Mouse (Mus musculus): ENCODE results near the gene Trmt2a. TPM values are rescaled to one million over a fixed set of nuclear protein-coding genes. Genes with fewer than 3 reads are reported as not detected.
A peak's percentile ranks its signal among the peaks of the same experiment; 100 is the strongest.

The Trmt2a gene
- total RNA-seq, 2 experiments from 2014 or later, result 24.1 to 30.6 TPM

- intact Hi-C loops (cut with DNase I), result no loop called here
- DNase-seq, result no peak
Measured at GRCm38 (mm10) chr16:18230617-18231016, 17.9 kb upstream of the Trmt2a start.

GRCm38 (mm10) chr16:18231047-18231446 is 17.4 kb upstream of the Trmt2a start:
- DNase-seq, result no peak
- intact Hi-C loops (cut with DNase I), result no loop called here

GRCm38 (mm10) chr16:18231451-18231850 is 17.0 kb upstream of the Trmt2a start:
- DNase-seq, result no peak
- intact Hi-C loops (cut with DNase I), result no loop called here

- DNase-seq, result no peak
- intact Hi-C loops (cut with DNase I), result no loop called here
Measured at GRCm38 (mm10) chr16:18233451-18233850, 15.0 kb upstream of the Trmt2a start.

- intact Hi-C loops (cut with DNase I), result no loop called here
- DNase-seq, result no peak
Measured at GRCm38 (mm10) chr16:18233919-18234670, 14.4 kb upstream of the Trmt2a start.

- DNase-seq, result peak; percentile 38 to 49
- intact Hi-C loops (cut with DNase I), result no loop called here
Measured at GRCm38 (mm10) chr16:18234671-18235388, 13.6 kb upstream of the Trmt2a start, which contains the start of gene Zdhhc8. Gene Zdhhc8 (minus strand): TSS chr16:18235136.

- intact Hi-C loops (cut with DNase I), result no loop called here
- peak; percentile 81 to 85 for DNase-seq
Measured at GRCm38 (mm10) chr16:18235389-18236065, 13.0 kb upstream of the Trmt2a start.

- no peak for DNase-seq
- intact Hi-C loops (cut with DNase I), result no loop called here
Measured at GRCm38 (mm10) chr16:18236676-18237501, 11.6 kb upstream of the Trmt2a start.

GRCm38 (mm10) chr16:18241581-18241980 is 6.9 kb upstream of the Trmt2a start:
- no peak for DNase-seq
- intact Hi-C loops (cut with DNase I), result no loop called here

- DNase-seq, result no peak
- intact Hi-C loops (cut with DNase I), result no loop called here
Measured at GRCm38 (mm10) chr16:18247521-18248399, 719 bp upstream of the Trmt2a start.

- DNase-seq, result peak; percentile 55 to 61
- intact Hi-C loops (cut with DNase I), result no loop called here
Measured at GRCm38 (mm10) chr16:18249364-18249967, 987 bp downstream of the Trmt2a start.

- no peak for DNase-seq
- intact Hi-C loops (cut with DNase I), result loop anchor here (2.0 kb wide), 1 partner anchor 37 kb away; no protein-coding TSS in a partner anchor
Measured at GRCm38 (mm10) chr16:18250231-18250630, 1.8 kb downstream of the Trmt2a start.

GRCm38 (mm10) chr16:18250828-18251790 is 2.6 kb downstream of the Trmt2a start:
- DNase-seq, result no peak
- intact Hi-C loops (cut with DNase I), result loop anchor here (2.0 kb wide), 1 partner anchor 36 kb away; no protein-coding TSS in a partner anchor

GRCm38 (mm10) chr16:18252736-18253135 is 4.3 kb downstream of the Trmt2a start:
- no peak for DNase-seq
- intact Hi-C loops (cut with DNase I), result no loop called here

GRCm38 (mm10) chr16:18253866-18254265 is 5.4 kb downstream of the Trmt2a start:
- DNase-seq, result no peak
- intact Hi-C loops (cut with DNase I), result no loop called here

- intact Hi-C loops (cut with DNase I), result no loop called here
- DNase-seq, result no peak
Measured at GRCm38 (mm10) chr16:18258221-18258620, 9.7 kb downstream of the Trmt2a start, which contains the start of gene Gm49776. Gene Gm49776 (minus strand): TSS chr16:18258321.

GRCm38 (mm10) chr16:18265024-18265423 is 16.5 kb downstream of the Trmt2a start:
- intact Hi-C loops (cut with DNase I), result no loop called here

GRCm38 (mm10) chr16:18268182-18268581 is 19.7 kb downstream of the Trmt2a start:
- intact Hi-C loops (cut with DNase I), result no loop called here
- no peak for DNase-seq

More at GRCm38 (mm10) chr16:18265024-18265423, 16.5 kb downstream of the Trmt2a start:
- DNase-seq, result no peak

Data from heart, postnatal 10 days (tissue).